Mouse (Mus musculus): Measurements from ENCODE around the gene A430078G23Rik.

DNA sequence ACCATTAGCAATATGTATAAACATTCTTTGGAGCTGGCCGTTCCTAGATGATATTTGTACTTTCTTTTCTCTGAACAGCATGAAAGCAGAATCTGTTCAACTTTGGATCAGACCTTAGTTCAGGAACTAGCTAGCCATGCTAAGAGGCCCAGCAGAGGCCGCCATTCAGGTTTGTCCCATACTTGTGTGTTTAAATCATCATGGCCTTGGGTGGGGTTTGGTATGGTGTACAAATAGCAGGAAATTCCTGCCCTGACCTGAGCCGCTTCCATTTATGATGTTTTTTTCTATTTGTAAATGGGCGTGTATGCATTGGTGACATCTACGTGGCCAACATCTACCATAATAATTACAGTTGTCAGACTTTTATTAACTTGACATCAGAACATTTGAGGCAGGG lies 72.0 kb downstream of the A430078G23Rik start:
- no peak for TF ChIP-seq CTCF (IDR thresholded peaks at IDR 0.05; ENCODE audit: extremely low read depth, insufficient read depth, insufficient read length, insufficient replicate concordance)
- TF ChIP-seq POLR2A (IDR thresholded peaks at IDR 0.05; ENCODE audit: low read depth, low read length), result no peak
